Mouse (Mus musculus) c-Kit-positive CD71-positive TER-119-negative erythroid progenitor cells, embryonic 14.5 days (primary cell): Measurements from ENCODE around the gene Btbd35f6.
"Not testable (repeated sequence)": the region's sequence is repeated elsewhere in the genome, so short reads cannot be mapped to it uniquely, and the experiment has no call there.

ENCODE experiments used
- DNase-seq: peaks from one replicate; pipeline ENCODE4 v3.0.0-alpha.2; 2013; ENCODE audit warnings: low read depth

Gene Btbd35f6

GRCm38 (mm10) chrX:33956440-33956839, at the start of gene Btbd35f6:
Btbd35f6 (minus strand) TSS chrX:33956540.
- DNase-seq, result not testable (repeated sequence)

GRCm38 (mm10) chrX:33986716-33987115, 30.4 kb upstream of the Btbd35f6 start, which contains the start of gene Gm21870:
Gm21870 (minus strand) TSS chrX:33986816.
- DNase-seq, result not testable (repeated sequence)

- DNase-seq, result not testable (repeated sequence)
Observed at GRCm38 (mm10) chrX:33930216-33930615, 26.1 kb downstream of the Btbd35f6 start.

- not testable (repeated sequence) for DNase-seq
Observed at GRCm38 (mm10) chrX:33928225-33928624, 28.1 kb downstream of the Btbd35f6 start.

GRCm38 (mm10) chrX:33926344-33926743, 30.0 kb downstream of the Btbd35f6 start:
- DNase-seq, result not testable (repeated sequence)

GRCm38 (mm10) chrX:33925420-33925819, 30.9 kb downstream of the Btbd35f6 start:
- DNase-seq, result not testable (repeated sequence)
